Mouse (Mus musculus): ENCODE measurements around the gene Pfkp.

DNA sequence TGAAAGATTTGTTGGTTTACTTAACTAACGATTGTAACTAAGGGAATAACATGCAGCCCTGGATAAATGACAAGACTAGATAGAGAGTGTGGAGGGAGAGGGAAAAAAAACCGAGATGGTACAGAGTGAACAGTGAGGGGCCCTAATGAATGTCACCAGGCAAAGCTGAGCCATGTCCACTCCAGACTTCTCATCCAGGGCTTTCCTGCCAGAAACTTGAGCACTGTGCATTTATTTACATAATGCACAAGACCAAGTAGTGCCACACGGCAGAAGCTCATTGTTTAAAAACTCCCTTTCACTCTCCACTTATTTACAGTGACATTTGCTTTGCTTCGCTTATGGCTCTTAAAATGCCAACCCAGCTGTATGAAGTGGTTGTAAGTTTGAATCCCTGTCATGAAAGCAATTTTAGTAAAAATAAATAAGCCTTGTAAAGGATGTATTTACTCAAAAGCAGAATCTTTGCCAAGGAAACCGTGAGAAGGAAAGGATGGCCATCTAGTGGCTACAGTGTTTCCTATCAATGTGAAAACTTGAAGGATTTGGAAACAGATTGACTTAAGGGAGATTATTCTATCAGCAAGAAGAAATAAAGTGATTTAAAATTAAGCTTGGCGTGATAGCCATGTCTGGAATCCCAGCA lies 113.2 kb downstream of the Pfkp start:
- TF ChIP-seq CTCF (IDR thresholded peaks at IDR 0.05; ENCODE audit: low read depth) (peak; percentile 38), EP300 (IDR thresholded peaks at IDR 0.05; ENCODE audit: low read depth) (no peak)
